Mouse (Mus musculus) lung, postnatal 4 days (tissue): ENCODE results near the gene Gak.
"Not testable (repeated sequence)": the region's sequence is repeated elsewhere in the genome, so short reads cannot be mapped to it uniquely, and the experiment has no call there.

Experiments
- DNase-seq, 2 experiments: peaks; one replicate each; pipeline ENCODE4 v3.0.0; 2021

Gene Gak

DNA sequence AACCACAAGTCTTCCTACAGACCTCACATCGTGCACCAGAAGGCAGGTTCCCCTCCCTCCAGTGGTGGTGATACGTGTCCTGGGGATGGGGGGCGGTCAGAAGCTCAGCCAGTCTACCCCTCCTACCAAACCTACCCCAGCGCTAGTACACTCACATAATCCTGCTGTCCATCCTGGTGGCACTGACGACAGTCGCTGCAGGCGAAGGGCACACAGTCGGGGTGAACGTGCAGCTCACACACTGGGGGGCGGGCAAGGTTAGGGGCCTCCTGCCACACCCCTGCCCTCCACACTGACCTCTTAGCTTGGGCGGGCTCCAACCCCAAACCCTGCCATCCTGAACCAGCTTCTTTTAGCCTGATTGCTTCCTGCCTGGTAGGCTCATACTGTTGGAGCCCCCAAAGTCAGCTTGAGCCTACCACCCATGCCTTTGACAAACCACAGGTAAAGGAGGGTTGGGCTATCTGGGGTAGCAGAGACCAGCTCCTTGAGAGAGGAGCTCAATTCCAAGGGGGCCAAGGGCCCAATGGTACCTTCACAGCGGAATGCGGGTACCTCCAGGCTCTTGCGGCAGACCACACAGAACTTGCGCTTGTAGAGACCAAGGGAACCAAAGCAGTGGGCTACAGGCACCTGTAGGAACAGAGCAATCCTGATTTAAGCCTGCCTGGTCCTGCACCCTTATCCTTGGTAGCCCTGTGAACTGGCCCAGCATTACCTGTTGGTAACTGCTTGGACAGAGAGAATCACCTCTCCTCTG, 26.5 kb upstream of the Gak start:
- no peak for DNase-seq

DNA sequence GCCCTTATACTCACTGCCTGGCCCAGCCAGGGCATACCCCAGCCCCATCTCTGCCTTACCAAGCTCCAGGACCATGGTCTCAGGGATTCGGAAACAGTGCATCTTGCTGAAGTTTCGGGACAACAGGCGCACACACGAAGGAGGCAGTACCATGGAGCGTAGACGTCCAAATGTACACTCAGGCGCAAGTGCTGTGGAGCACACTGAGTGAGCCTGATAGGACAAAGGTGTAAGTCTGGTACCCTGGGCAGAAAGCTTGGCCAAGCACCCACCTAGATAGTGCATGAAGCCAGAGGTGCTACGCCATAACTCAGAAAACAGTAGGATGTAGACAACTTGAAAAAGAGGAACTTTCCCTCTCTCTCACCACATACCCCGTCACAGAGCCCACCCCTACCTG, 25.8 kb upstream of the Gak start:
- DNase-seq = no peak

DNA sequence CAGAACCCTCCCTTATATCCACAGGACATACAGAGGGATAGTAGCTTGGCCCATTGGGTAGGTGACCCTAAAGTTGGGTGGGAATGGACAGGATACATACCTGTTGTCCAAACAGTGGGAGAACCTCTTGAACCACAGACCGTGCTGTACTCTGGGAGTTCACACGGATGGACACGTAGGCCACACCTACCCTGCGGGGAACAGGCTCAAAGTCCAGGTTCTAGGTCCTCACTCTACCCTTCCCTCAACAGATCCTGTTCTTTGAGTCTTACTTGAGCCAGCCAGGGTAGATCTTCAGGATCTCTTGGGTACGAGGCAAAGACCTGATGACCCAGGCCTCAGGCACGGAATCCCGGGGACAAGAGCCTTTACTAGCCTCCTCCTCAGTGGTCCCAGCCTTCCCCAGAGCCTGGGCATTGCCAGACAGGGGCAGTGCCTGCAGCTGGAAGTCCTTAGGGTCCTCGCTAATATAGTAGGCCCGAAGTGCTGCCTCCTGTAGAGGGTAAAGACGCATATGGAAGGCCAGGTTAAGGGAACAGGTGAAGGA, 25.0 kb upstream of the Gak start:
- no peak for DNase-seq

DNA sequence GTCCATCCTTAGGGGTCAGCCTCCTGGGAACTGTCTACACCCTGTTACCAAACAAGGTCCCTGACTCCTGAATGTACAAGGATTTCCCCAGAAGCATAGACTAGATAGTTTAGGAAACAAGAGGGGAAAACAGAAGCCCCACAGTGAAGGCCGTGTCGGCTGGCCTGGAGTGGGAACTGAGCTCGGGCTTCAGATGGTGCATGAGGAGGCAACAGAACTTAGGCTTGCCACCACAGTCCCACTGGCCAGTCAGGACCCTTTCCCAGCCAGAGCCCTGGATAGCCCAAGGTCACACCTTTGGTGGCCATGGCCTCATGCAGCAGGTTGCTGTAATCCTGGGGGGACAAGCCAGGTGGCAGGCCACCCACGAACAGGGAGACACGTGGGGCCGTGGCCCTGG, 23.8 kb upstream of the Gak start:
- no peak for DNase-seq

DNA sequence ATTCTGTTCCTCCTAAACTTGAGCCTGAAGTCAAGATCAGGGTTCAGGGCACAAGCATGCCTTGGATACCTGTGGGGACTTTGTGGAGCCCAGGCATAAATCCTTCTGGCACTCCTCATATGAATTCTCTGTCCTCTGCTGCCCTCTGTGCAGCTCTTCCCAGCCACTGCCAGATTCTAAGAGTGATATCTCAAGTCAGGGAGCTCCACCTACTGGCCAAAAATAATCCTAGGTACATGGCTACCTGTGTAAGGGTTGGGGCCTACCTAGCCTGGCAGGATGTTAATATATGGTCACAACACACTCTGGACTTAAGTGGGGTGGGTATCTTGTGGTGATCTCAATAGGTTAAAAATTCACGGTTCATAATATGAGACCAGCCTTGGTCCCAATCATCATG, 22.3 kb upstream of the Gak start:
- peak in 1 of 2 experiments; percentile 62 for DNase-seq

DNA sequence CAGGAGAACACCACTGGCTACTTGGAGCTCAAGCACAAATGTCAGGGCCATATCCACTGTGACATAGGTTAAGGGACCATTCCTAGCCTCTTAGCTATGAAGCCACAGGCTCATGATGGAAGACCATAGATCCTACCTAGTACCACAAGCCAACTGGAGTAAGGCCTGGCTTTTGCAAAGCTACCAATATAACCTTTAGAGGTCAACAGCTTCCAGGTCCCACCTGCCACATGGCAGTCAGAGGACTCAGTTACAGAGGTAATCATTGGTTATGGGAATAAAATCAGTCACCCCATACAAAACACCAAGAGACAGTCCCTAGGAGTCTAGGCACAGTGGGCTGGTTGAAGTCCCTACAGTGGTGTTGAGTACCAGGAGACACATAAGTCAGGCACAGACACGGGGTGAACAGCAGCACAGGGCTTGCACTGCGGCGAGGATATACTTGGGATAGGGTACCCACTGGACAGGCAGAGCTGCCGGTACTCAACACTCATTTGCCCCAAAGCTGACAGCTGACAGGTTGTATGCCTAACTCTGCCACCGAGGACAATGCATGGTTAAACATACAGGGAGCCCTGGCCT, 21.7 kb upstream of the Gak start:
- no peak for DNase-seq

DNA sequence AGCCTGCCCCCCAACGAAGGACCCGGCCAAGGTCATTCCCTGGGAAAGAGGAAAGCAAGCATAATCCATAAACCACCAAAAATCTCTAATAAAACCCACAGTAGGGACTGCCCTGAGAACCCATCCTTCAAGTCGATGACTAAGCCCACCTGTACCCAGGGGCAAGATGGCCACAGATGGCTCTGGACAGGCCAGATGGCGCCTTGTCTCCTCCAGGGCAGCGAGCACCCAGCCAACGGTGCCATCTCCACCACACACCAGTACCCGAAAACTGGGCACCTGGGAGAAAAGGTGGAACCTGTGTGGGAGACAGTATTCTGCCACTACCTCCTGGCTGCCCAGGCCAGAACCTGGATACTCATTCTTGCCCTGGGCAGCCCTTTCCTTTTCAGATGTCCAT, 20.8 kb upstream of the Gak start:
- DNase-seq = no peak

DNA sequence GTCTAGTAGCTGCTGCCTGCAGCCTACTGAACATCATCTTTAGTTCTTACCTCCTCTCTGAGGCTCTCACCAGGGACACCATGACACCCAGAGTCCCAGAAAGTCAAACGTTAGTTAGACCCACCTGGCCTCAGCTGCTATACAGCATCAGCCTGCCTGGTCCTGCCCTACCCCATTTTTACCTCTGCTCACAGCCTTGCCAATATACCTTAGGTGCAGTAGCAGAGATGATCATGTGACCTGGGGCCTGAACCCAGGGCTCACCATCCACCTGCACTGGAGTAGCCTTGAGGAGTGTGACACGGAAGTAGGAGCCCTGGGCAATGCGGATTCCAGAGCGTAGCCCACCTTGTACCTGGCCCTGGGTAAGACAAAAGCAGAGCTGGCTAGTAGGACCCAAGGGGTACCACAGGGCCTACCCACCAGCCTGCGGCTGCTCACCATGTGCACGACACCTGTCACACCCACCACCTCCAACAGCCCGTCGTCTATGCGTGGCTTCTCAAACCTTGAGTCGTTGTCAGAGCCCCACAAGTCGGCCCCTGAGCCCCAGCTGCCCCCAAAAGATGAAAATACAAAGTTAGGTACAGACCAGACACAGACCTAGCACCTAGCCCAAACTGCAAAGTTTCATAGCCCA, 19.5 kb upstream of the Gak start:
- DNase-seq = no peak

DNA sequence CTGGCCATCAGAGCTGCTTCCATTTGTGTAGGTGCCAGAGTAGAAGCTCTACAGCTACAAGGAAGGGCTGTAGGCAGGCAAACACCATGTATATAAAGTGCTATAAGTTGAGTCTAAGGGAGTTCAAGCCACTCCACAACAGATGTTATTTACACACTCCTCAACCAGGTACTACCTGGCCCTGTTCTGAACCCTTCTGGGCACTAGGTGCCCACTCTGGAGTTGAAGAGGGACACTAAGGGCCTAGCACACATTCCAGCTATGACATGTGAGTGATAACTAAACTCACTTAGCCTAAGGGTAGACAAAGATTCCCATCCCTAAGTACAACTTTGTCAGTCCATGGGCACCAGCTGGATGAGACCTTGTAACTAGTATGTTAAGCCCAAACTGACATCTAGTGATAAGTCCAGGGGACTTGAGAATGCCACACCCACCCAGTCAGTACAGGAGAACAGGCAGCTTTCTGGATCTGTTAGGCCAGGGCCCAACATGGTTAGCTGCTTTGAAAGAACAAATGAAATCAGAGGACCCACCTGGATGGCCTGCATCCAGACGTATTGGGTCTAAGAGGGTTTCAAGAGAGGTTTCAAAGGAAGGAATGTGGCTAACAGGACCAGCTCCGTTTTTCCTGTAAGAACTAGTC, 18.4 kb upstream of the Gak start:
- peak in 1 of 2 experiments; percentile 31 for DNase-seq

DNA sequence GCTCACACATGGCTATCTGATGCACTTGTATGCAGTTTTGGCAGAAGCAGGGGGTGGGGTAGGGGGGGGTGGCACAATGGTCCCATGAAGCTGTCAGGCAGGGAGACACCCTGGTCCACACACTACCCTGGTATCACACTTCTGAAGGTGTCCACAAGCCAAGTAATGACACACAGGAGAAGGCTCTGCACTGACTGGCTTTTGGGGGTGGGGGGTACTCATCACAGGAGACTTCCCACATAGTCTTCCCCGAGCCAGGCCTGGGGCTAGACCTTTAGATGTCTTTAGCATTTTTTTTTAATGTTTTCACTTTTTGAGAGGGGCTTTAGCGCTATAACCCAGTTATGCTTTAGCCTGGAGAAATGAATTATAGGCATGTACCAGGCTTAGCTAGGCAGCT, 17.8 kb upstream of the Gak start:
- no peak for DNase-seq

DNA sequence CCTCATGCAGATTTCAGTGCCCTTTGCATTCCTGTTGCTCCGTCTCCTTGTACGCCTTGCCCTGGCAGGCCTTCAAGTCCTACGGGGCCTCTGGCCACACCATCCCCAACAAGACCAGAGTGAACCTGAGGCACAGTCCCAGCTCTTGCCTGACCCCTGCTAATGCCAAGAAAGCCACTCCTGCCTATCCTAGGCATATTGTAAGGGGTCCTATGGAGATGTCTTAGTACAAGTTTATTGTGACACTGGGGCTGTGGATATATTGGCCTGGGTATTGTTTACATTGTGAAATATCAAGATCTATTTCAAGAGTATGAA, 16.7 kb upstream of the Gak start:
- DNase-seq = no peak

DNA sequence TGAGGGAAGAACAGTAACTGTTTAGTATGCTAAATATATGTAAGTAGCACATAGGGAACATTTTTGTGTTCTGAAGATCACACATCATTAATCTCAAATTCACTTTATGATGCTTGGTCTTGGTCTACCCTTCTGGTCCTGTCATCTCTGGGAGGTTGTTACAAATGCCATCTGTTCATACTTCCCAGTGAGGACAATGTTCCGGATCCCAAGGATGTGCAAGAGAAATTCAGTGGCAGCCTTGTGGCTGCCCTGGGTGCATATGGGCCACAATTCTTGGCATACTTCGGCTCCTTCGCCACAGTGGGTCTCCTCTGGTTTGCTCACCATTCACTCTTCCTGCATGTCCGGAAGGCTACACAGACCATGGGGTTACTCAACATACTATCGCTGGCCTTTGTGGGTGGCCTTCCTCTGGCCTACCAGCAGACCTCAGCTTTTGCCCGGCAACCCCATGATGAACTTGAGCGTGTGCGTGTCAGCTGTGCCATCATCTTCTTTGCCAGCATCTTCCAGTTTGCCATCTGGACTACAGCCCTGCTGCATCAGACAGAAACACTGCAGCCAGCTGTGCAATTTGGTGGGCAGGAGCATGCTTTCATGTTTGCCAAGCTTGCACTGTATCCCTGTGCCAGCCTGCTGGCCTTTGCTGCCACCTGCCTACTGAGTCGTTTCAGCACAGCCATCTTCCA, 16.2 kb upstream of the Gak start:
- peak; percentile 30 to 61 for DNase-seq

DNA sequence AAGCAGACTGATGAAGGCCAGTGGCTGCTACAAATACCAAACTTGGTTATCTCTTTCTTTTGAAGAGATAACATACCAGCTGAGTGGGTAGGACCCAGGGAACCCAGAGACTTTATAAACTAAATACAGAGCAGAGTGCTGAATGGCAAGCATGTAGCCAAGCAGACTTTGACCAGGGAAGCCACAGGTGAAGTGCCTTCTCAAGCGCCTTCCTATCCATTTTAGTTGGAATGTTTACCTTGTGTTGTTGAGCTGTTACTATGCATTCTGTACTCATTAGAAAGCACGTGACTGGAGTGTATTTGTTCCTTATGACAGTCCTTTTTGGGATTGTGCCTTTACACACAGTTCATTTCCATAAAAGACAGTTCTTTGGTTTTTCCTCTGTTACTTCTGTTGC, 14.1 kb upstream of the Gak start:
- no peak for DNase-seq

DNA sequence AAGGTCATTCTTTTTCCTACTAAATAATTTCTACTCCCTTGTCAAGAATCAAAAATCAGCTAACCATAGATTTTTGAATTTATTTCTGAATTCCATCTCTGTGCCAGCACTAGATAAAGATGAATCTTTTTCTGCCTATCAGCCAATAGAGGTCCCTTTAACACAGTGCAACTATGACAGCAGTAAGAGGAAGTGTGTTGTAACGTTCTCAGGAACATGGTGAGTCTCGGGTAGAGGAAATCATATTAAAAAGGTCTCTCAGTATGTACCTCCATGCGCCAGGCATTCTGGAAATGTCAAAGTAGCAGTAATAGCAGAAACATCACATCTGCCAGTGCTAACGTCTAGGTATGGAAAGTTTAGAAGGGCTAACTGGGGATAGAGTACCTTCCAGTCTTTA, 6.6 kb upstream of the Gak start:
- DNase-seq = no peak

DNA sequence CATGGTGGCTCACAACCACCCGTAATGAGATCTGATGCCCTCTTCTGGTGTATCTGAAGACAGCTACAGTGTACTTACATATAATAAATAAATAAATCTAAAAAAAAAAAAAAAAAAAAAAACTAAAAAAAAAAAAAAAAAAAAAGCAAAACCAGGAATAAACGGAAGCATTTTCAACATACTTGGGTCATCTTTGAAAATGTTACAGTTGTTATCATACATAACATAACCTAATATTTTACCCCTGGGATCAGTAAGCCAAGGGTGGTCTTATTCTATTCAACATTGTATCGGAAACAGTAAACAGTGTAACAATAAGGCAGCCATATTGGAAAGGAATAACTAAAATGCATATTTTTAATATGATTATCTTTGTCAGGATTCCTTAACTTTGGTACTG, 4.5 kb upstream of the Gak start:
- not testable (repeated sequence) for DNase-seq

DNA sequence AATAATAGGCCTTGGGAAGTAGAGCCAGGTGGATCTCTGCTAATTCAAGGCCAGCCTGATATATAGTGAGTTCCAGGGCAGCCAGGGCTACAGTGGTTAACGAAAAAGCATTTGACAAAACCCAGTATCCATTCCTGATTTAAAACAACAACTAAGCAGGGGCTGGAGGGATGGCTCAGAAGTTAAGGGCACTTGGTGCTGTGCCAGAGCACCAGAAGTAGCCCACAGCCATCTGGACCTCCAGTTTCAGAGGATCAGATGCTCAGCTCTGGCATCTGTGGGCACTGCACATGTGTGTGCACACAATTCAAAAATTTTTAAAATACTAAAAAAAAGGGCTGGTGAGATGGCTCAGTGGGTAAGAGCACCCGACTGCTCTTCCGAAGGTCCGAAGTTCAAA, 4.1 kb upstream of the Gak start:
- DNase-seq = no peak

DNA sequence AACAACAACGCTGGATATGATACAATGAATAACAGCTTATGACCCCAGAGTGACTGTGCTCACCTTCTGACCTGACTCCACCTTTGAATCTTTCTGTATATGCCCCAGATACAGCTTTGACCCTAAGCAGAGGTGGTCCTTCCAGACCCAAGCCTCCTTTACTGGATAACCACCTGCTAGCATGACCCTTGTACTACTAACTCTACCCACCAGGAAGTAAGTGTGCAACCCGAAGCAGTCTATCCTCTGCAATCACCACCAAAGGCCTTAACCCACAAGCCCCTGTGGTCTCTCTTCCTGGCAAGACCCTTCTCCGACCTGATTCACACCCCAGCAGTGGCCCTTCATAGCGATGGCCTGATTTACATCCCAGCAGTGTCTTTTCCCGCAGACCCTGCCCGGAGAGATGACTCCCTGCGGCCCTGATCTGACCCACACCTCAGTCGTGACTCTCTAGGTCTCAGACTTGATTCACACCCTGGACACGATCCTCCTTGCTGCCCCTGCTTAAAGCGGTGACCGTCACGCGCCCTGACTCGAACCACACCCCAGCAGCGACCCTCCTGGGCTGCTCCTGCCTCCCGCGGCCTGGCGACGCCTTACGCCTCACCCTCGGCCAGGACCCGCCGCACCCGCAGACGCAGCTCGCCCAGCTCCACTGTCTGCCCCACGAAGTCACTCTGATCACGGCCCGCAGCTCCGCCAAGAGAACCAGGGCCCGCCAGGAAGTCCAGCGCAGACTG, 493 bp downstream of the Gak start:
- DNase-seq = no peak

DNA sequence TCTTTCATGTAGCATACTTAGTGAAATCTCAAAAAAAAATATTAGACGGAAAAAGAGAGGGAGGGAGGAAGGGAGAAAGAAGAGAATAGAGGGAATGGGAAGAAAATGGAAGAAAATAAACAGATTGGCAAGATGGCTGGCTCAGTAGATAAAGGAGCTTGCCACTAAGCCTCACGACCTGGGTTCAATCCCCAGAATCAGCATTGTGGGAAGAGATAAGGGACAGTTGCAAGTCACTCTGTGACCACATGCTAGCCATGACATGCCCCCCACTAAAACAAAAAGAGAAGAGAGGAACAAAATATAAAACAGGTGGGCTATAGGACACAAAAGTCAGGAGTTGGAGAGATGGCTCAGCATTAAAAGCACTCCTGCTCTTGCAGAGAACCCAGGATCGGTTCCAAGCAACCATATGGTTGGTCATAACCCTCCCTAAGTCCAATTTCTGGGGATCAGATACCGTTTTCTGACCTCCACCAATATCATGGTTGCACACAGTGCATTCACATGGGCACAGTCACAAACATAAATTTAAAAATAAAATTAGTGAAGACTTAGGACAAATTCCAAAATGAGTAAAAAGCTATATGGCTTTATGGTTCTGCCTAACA, 3.4 kb downstream of the Gak start:
- DNase-seq = no peak

DNA sequence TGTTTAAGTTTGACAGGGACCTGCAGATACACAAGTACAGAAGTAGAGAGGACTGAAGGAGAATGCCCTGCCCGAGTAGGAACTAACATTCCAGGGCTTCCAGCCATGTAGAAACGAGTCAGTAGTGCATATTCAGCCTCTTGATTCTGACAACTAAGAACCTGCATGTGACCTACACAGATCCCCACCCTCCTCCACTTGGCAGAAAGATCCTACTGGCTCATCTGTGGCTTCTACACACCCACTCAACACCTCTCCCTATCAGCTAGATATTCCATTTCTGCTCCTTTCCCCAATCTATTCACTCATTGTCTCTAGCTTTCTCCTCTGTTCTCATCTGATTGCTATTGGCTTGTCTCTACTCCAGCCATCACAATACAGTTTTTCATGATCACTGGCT, 7.7 kb downstream of the Gak start:
- no peak for DNase-seq

DNA sequence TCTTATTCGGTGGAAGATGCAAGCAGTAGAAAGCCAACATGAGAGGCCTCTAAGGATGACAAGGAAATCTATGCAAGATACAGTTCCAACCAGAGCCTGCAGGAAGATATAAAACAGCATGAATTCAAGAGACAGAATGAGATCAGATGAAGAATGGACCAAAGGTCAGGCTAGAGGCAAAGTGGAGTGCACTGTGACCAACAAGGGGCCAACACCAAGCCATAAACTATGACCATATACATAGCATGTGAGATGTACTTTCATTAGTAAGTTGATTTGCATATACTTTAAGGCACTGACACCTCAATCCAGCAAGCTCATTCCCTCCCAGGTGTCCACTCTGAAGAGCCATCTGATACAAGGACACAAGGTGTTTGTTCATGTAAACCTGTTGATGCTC, 19.1 kb downstream of the Gak start:
- DNase-seq = no peak

DNA sequence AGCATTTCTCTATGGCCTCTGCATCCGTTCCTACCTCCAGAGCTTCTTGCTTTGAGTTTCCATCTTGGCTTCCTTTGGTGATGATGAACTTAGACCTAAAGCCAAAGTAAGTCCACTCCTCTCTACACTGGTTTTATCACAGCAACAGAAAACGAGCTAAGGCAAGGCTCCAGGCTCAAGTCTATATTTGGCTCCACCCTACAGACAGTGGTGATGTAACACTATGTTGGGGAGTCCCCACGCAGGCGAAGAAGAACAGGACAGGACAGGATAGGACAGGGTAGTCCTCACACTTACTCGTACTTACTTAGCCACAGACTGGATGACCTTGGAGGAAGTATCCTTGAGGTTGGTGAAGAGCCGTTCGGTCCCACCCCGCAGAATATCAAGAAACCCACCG, 27.0 kb downstream of the Gak start:
- DNase-seq = no peak

DNA sequence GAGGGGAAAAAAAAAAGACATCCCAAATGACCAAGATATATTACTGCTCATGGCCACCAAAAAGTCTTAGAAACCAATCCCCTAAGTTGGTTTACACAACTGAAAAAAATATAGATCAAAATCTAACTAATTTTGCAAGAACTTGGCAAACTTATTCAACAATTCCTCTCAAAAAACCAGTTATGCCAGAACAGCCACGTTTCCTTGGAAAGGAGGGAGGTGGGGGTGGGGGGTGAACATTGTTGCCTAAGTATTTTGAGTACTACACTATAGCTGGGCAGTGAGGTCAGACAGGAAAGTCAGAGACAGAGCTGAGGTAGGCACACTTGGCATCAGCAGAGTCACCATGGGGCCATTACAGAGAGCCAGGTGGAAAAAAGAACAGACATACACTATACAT, 29.6 kb downstream of the Gak start:
- DNase-seq = peak; percentile 24
